Mouse (Mus musculus): ENCODE measurements around the gene Cyp4f14.
"Not testable (repeated sequence)": the region's sequence is repeated elsewhere in the genome, so short reads cannot be mapped to it uniquely, and the experiment has no call there.

Cyp4f14 gene

DNA sequence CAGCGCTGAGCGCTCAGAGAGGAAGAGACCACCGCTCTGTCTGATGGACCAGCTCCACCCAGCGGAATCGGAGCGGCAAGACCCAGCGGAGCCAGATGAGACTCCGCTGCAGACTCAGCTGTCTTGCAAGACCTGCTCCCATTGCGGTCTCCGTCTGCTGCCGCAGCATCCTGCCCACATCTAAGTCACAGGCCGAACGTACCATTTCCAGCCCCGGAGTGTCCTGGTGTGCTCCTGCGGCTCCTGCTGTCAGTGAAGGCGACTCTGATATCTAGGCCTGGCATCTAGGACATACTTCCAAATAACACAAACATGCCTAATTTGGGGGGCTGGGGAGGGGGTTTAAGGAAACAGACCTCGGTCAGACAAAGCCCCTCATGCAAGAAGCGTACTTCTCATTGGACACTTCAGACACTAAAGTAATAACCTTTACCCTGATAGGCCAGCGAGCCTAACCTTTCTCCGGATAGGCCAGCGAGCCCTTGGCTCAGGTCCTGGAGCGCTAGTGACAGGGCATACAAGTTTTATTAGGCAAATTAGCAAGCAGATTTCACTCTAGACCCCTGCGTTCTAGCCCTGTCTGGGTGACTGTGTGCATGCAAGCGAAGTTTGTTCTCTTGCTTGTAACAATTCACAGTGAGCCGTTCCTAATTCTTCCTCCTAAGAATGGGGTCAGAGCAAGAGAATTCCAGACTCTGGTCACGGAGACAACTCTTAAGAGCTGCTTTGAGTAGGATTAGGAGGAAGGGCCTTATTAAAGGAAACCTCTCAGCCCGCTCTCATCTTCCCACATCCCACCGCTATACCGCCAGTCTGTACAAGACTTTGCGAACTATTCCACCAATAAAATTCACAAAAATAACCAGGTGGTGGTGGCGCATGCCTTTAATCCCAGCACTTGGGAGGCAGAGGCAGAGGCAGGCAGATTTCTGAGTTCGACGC is 25.6 kb downstream of the Cyp4f14 start, which contains the start of gene Zfp870:
Gene Zfp870, minus strand, starts transcription at position 404 of the 942 bp plus-strand sequence.
- peak; percentile 83 to 90 for DNase-seq

DNA sequence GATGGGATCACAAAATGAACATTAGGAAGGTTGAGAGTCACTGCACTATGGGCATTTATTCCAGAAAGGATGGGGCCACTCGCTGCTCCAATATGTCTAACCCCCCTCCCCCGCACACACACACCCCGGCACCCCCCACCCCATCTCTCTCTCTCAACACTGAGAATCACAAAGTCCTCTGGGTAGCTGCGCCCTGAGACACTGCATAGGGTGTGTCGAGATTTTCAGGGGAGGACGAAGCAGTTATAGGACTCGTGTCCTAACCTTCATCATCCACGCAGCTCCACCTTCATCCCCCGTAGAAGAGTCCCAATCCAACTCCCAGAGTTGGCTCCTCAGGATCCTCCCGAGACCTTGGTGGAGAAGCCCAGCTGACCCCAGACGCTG is 26.3 kb downstream of the Cyp4f14 start:
- DNase-seq, result no peak

DNA sequence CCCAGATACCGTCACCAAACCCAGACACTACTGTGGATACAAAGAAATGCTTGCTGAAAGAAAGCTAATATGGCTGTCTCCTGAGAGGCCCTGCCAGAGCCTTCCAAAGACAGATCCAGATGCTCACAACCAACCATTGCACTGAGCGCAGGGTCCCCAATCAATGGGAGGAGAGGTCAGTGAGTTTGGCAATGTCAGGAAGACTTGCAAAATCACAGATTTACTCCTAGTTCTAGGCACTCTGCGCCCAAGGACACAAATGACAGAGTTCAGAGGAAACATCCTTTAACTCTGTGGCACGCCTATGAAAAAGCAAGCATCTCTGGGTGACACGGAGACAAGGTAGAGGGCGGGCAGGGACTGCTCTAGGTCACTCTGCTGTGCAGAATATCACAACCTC is 27.5 kb downstream of the Cyp4f14 start:
- no peak for DNase-seq

DNA sequence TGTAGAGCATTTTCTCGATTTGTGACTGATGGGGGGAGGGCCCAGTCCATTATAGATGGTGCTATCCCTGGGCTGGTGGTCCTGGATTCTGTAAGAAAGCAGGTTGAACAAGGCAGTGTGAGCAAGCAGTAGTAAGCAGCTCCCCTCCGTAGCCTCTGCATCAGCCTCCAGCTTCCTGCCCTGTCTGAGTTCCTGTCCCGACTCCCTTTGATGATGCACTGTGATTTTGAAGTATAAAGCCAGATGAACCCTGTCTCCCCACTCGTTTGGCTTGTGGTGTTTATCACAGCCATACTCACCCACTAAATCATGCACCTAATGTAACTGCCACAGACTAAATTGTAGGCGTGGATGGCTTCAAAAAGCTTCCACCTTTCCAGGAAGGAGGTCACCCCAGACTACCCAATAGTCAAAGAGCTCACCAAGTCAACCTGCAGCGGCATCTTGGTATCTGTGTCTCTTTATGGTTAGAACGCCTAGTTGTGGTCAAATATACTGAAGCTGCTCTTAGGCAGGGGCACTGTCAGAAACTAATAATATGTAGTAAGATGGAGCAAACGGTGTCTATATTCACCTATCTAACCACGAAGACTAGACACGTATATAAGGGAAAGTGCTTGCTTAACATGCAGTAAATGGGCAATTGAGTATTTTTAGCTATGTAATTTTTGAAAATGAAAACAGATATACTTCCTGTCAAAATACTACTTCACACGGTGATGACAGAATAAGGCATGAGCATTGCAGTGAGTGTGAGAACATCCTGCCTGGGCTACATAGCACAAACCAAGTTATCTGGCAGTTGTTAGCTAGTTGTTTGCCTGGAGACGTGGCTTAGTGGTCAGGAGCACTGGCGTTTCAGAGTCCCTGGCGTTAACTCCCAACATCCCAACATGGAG is 36.6 kb downstream of the Cyp4f14 start:
- no peak for DNase-seq

DNA sequence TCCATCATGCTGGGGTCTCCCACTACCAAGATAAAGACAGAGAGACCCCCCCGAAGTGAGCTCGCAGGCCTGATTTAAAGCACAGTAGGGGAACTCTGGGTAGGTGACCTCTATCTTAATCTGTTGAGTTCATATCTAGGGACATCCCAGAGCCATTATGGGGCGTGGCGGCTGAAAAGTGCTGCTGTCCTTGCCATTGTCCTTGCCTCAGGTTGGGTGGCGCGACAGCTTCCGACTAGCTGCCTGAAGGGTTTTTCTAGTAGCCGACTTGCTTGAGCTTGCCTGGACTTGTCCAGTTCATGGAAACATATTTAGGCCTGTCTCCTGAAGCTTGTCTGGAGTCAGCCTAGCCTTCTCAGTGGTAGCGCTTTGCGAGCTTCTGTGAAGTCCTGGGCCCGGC is 38.4 kb downstream of the Cyp4f14 start:
- DNase-seq, result no peak

DNA sequence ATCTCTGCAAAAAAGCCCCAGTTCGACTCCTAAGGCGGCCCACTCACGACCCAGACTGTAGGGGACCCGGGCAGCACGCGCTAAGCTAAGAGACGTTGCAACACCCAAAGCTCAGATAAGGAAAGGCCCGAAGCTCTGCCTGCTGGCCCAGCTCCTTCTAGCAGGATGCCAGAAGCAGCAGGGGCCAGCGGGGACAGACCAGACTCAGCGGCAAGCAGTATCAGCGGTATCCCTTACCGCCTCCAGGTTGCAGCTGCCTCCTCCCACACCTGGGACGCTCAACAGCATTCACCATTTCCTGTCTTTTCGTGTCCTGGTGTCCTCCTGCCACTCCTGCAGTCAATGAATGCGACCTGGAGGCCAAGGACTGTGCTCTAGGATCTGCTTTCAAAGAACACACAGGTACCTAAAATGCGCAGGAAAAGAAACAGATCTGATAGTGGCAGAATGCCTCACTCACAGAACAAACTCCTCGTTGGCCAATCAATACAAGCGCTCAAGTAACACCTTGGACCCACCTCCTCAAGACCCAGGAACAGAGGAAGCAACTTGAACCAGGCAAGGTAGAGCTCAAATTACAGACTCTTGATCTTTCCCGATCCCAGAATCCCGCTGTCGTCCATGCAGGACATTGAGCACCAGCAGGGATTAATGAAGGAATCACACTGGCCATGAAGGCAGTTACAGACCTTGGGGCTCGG is 39.5 kb downstream of the Cyp4f14 start:
- peak; percentile 8 to 11 for DNase-seq

DNA sequence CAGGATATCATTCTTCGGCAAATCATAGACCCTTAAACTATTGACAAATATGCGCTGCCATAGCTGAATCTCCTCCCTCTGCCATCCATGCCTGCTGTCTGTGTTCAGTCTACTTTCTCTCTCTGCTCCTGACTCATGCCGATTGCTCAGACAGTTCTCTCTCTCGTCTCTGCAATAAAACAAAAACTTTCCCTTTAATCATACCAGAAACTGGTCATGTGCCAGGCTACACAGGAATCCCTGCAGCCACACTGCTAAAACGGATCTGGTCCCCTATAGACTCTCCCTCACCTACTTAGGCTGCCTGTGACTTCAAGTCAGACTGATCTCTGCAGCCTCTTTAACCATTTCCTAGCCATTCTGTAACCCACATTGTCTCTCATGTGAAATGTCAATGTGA is 44.4 kb downstream of the Cyp4f14 start:
- no peak for DNase-seq

DNA sequence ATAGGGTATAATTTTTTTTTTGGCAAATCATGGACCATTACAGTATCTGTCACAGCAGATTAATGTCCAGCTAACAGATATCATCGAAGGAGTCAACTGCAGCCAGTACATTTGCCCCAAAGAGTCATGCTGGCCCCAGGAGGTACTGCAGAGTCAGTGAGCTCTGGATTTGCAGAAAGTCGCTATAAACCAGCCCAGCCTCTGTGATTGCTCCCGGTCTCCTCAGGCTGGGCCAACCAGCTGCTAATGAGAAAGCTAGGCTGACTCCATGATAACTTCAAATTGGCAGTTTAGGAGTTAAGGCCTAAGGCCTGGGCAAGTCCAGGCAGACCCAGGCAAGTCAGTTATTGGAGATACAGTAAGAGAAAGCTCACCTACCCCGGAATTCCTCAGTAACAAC is 45.1 kb downstream of the Cyp4f14 start:
- DNase-seq, result no peak

DNA sequence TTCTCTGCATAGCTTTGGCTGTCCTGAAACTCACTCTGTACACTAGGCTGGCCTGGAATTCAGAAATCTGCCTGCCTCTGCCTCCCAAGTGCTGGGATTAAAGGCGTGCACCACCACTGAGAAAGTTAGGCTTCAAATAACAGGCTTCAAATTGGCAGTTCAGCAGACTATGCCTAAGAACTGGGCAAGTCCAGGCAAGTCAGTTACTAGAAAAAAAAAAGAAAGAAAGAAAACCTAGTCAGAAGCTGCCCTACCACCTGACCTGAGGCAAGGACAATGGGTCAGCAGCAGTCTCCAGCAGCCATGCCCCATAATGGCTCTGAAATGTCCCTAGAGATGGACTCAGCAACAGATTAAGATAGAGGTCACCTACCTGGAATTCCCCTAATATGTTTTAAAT is 45.7 kb downstream of the Cyp4f14 start:
- no peak for DNase-seq

DNA sequence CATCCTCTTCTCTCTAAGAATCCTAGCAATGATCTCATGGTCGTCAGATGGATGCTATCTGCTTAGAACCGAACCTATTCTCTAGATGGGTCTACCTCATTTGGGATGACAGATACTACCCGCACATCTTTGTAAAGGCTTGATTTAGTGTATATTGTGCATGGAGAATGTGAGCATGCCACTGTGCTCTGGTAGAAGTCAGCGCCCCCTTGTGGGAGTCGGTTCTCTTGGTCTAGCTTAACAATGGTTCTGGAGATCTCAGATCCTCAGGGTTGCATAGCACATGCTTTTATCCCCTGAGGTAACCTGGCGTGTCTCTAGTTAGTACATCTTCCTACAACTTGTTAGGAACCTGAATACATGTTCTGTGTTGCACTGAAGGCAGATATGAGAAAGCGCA is 49.9 kb downstream of the Cyp4f14 start:
- DNase-seq, result not testable (repeated sequence)

DNA sequence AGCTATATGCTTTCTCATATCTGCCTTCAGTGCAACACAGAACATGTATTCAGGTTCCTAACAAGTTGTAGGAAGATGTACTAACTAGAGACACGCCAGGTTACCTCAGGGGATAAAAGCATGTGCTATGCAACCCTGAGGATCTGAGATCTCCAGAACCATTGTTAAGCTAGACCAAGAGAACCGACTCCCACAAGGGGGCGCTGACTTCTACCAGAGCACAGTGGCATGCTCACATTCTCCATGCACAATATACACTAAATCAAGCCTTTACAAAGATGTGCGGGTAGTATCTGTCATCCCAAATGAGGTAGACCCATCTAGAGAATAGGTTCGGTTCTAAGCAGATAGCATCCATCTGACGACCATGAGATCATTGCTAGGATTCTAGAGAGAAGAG is 60.4 kb downstream of the Cyp4f14 start:
- not testable (repeated sequence) for DNase-seq

All from kidney, postnatal 4 days (tissue).